Mouse (Mus musculus) neural tube, embryonic 10.5 days (tissue): ENCODE results near the gene Fam155a.
A peak's percentile ranks its signal among the peaks of the same experiment; 100 is the strongest.

Source experiments
- DNase-seq: peaks from one replicate; pipeline ENCODE4 v3.0.0-alpha.2; 2017; ENCODE audit warnings: low spot score; ENCODE audit errors: extremely low spot score

The Fam155a gene

GRCm38 (mm10) chr8:9295046-9295445 is 475.9 kb downstream of the Fam155a start:
- no peak for DNase-seq

GRCm38 (mm10) chr8:9292532-9292931 is 478.4 kb downstream of the Fam155a start:
- no peak for DNase-seq

GRCm38 (mm10) chr8:9288015-9288729 is 482.8 kb downstream of the Fam155a start:
- DNase-seq: no peak

GRCm38 (mm10) chr8:9274117-9274516 is 496.8 kb downstream of the Fam155a start:
- no peak for DNase-seq

- DNase-seq: no peak
Observed at GRCm38 (mm10) chr8:9264378-9264777, 506.6 kb downstream of the Fam155a start.

- DNase-seq: no peak
Observed at GRCm38 (mm10) chr8:9261527-9261926, 509.4 kb downstream of the Fam155a start.

DNA sequence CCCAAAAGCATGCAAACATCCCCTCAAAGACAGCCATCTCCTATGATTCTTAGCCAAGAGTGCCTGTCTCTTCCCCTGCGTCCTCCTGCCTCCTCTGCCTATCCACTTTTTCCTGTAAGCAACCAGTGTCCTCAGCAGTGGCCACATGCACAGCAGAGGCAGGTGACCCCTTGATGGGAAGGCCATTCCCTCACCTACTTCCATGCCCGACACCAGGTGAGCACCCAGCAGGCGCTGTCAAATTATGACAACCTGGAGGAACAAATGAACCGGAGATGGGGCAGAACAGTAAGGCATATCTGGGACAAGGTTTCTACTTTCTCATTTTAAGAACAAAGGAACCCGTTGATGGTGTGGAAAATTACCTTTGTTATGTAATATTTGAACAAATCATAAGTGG is 515.6 kb downstream of the Fam155a start:
- no peak for DNase-seq

DNA sequence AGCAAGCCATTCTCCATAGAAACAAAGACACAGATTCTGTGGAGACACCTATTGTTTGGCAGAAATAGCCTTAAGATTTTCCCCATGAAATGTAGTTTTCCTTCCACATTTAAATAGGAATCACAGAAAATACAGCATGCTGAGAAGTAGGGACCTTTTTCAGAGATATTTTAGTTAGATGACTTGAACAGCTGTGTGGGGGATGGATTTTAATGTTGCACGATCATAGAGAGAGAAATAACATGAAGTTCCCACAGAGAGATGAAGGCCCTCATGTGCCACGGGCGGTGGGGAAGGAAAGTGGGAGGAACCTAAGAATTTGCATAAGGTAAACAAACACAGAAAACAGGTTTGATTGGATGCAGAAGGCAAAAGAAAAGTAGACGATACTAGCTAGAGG is 518.0 kb downstream of the Fam155a start:
- no peak for DNase-seq

GRCm38 (mm10) chr8:9248109-9248821 is 522.7 kb downstream of the Fam155a start:
- DNase-seq: no peak

DNA sequence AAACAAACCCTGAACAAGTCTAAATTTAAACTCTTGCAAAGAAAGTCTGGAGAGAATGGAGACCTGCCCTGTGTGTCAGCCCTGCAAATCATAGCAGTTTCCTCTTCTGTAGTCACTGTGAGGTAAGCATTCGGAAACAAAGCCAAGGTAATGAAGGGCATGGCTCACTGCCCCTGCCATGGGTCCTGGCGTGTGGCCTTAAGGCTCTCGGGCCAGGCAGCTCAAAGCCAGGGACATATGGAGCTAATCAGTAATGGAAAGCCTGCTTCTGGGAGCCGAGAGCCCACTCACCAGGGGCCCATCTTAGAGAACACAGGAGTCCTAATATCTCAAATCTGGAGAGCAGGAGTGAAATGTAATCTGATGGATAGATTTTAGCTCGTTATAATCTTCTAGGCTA is 525.0 kb downstream of the Fam155a start:
- no peak for DNase-seq

DNA sequence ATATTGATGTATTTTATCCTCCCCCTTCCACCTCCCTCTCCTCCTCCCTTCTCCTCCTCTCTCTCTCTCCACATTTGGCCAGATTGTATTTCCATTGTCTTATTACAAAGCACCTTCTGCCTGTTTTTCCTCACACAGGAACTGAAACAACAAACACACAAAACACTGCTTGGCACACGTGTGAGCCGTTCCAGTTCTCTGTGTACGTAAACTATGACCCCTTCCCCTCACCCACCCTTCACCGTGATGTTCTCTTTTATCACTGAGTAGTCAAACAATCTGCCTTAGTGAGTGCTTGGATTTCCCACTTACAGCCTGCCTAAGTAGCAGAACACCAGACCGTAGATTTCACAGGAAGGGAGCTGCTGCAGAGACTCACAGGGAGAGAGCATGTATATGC is 530.0 kb downstream of the Fam155a start:
- DNase-seq: no peak

DNA sequence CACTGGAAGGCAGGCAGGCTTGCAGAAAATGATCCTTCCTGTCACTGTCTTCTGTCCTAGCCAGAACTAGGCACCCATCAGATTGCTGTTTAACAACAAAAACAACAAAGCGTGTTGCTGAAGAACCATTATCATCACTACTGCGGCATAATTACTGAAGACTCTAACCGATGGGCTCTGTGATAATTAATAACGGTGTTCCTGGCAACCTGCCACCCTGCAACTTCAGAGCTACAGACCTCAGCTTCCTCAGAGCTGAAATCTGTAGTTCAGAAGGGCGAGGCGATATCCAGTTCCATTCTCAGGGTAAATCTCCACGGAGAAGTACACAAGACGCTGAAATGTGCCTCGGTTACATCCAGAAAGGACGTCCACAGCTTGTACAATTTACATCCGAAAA is 531.2 kb downstream of the Fam155a start:
- no peak for DNase-seq

GRCm38 (mm10) chr8:9238974-9239373 is 532.0 kb downstream of the Fam155a start:
- no peak for DNase-seq

- DNase-seq: peak; percentile 91
Observed at GRCm38 (mm10) chr8:9233326-9233919, 537.5 kb downstream of the Fam155a start.

- DNase-seq: peak; percentile 67
Observed at GRCm38 (mm10) chr8:9227779-9228464, 543.0 kb downstream of the Fam155a start.

DNA sequence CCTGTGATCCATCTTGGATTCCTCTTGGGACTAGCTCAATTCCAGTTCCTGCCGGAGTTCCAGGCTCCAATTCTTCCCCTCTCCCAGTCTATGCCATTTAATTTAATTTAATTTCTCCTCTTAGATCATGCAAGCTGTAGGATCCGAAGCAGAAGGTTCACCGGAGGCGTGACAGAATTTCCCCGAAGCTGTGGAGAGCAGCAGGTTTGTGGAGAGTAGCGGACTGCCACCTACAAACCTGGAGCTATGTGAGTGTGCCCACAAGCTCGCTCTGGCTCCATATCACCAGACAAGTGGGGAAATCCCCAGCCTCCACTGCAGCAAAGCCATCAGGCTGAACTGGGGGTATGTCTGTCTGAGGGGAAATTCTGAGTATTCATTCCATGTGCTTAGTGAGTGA is 544.2 kb downstream of the Fam155a start:
- DNase-seq: no peak

GRCm38 (mm10) chr8:9211751-9212150 is 559.2 kb downstream of the Fam155a start:
- no peak for DNase-seq

- no peak for DNase-seq
Observed at GRCm38 (mm10) chr8:9207505-9208051, 563.4 kb downstream of the Fam155a start.

DNA sequence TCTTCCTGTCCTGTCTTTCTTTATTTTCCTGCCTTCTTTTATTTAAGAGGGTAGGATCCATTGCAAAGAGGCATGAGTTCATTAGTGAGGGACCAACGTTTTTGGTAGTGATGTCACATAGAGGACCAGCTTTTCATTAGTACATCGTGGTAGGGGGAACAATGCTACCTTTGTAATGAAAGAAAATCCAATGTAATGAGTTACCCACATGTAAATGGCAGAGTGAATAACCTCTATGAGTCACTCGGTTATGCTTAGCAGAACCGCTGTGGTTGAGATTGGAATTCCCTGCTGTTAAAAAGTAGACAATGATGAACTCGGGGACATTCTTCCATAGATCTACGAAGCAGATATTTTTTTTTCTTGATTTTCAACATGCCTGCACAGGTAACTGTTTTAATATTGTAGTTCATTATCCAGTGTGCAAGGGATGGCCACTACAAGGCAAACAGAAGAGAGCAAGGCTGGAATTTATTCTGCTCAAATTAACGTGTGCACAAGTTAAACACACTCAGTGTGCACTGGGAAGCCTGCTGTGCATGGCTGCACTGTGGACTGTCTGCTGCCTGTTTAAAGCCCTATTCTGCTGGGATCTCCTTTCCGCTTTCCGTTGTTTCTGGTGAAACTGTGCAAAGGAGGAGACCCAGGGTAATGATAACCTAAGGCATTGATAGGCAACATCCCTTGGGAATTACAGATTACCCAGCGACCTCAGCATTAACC is 566.5 kb downstream of the Fam155a start:
- DNase-seq: no peak

- no peak for DNase-seq
Observed at GRCm38 (mm10) chr8:9200099-9200498, 570.9 kb downstream of the Fam155a start.

DNA sequence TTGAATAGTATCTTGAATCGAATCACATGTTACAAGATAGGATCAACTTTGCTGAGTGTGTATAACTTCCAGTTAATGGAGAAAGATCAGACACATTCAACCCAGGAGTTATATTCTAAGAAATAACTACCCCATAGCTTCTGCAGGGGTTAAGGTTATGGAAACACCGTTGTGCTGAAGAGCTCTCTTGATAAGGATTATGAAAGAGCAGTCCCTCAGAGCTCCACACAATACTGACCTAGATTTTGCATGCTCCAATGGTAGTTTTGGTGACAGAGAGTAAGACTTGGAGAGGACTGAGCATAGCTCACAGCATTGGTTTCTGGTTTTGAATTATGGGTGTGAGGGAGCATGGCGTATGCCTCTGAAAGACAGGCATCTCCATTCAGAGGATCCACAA is 579.3 kb downstream of the Fam155a start:
- DNase-seq: no peak
